Mouse (Mus musculus) Patski (cell line): ENCODE measurements around the gene Prpf4. TPM values are rescaled to one million over a fixed set of nuclear protein-coding genes. Genes with fewer than 3 reads are reported as not detected.

Experiments
- ATAC-seq: fragments of 100-300 bp; one replicate; pipeline ENCODE4 v1.8.0; 2021
- CTCF ChIA-PET: fragments of 350-600 bp; sonication (Branson Sonifier 250); formaldehyde crosslinking; loops from one replicate; lab custom pipeline; 2022; ENCODE audit warnings: inconsistent platforms; lab: Charles Lee
- POLR2A ChIA-PET: fragments of 350-600 bp; sonication (Branson Sonifier 250); formaldehyde crosslinking; loops from one replicate; lab custom pipeline; 2022; ENCODE audit warnings: antibody characterized with exemption, inconsistent platforms; lab: Charles Lee
- DNase-seq: peaks from one replicate; pipeline ENCODE4 v3.0.0-alpha.2; 2011; ENCODE audit warnings: low read depth, low spot score
- H3K27me3 ChIP-seq: fragments of 371-371 bp; one replicate; pipeline ENCODE4 v1.5.1; 2021
- CTCF ChIP-seq: fragments of 100-300 bp; IDR thresholded peaks from one replicate; pipeline ENCODE4 v1.5.1; 2021
- in situ Hi-C: fragments of 300-500 bp; cut with MboI; formaldehyde crosslinking; loops from 3 replicates; pipeline ENCODE4 v1.11.1; 2018; ENCODE audit warnings: low pct_unique_long_range_greater_than_20kb, mixed read lengths
- polyA plus RNA-seq: library from polyadenylated mRNA; unstranded; gene quantifications from one replicate; pipeline ENCODE4 v1.2.3, GENCODE M21; 2021

The Prpf4 gene
- polyA plus RNA-seq, 1 experiment from 2014 or later = 10.9 TPM

DNA sequence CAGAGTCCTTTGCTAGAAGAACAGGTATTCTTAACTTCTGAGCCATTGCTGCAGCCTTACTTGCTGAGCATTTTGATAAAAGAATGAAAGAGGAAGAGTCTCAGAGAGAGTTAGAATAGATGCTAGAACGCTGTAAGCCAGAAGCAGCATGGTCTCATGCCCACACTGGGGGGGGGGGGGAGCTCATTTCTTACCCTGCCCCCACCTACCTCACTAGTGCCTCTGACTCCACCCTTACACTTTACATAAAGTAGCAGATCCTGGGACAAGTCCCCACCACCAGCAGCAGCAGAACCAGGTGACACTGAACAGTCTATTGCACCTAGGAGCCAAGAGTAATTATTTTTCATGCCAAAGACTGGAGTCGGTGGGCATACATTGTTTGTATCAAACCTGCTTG lies 66.5 kb downstream of the Prpf4 start:
- H3K27me3 ChIP-seq = no peaks in the 10 kb centered on the region
- ATAC-seq (no peak), DNase-seq (no peak)
- POLR2A ChIA-PET = interaction anchor here (0.7 kb wide), 1 partner anchor 26 kb away, joined by 3 read pairs; no protein-coding TSS in a partner anchor
- no peak for TF ChIP-seq CTCF
- in situ Hi-C loops = no loop called here
- CTCF ChIA-PET = interaction anchor here (0.6 kb wide), 1 partner anchor 20 kb away, joined by 3 read pairs; no protein-coding TSS in a partner anchor

DNA sequence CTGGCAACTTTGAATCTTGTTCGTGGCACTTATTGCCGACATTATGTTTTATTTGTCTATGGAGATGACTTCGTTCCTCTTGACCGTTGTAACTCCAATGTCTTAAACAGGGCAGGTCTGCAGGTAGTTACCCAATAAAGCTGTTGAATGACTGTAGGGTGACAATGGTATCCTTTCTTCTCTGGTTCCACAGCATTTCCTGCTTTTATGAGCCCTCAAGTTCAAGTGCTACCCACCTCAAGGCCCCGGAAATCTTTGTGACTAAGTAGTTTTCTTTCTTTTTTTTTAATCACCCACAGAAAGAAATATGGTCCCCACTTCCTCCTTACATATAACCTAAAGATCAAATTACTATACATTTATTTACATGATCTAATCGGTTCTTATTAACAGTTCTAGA lies 67.2 kb downstream of the Prpf4 start:
- no peaks in the 10 kb centered on the region for H3K27me3 ChIP-seq
- POLR2A ChIA-PET = interaction anchor here (0.7 kb wide), 1 partner anchor 26 kb away, joined by 3 read pairs; no protein-coding TSS in a partner anchor
- ATAC-seq (no peak), DNase-seq (no peak)
- no peak for TF ChIP-seq CTCF
- CTCF ChIA-PET = interaction anchor here (0.6 to 1.1 kb wide), 2 partner anchors 8 to 19 kb away, joined by 3 to 4 read pairs; no protein-coding TSS in a partner anchor
- in situ Hi-C loops = no loop called here

Other genes with a start within 250 kb of the Prpf4 start
- gene Zfp37, start 177.8 kb upstream of the Prpf4 start, polyA plus RNA-seq = 8.0 TPM
- 18.8 TPM for gene Slc31a2, start 146.2 kb upstream of the Prpf4 start, polyA plus RNA-seq
- 22.5 TPM for gene Fkbp15, start 48.2 kb upstream of the Prpf4 start, polyA plus RNA-seq
- gene Slc31a1, start 48.1 kb upstream of the Prpf4 start, polyA plus RNA-seq = 36.8 TPM
- gene Cdc26, start 155 bp upstream of the Prpf4 start, polyA plus RNA-seq = 32.2 TPM
- gene Rnf183, start 26.5 kb downstream of the Prpf4 start, polyA plus RNA-seq = 0.96 TPM
- 8.5 TPM for gene Wdr31, start 62.1 kb downstream of the Prpf4 start, polyA plus RNA-seq
- gene Bspry, start 71.3 kb downstream of the Prpf4 start, polyA plus RNA-seq = 3.3 TPM
- gene Hdhd3, start 94.7 kb downstream of the Prpf4 start, polyA plus RNA-seq = 9.2 TPM
- gene Alad, start 111.1 kb downstream of the Prpf4 start, polyA plus RNA-seq = 40.5 TPM
- 36.4 TPM for gene Pole3, start 116.3 kb downstream of the Prpf4 start, polyA plus RNA-seq
- 0.17 TPM for gene 4933430I17Rik, start 116.6 kb downstream of the Prpf4 start, polyA plus RNA-seq
- gene Rgs3, start 151.1 kb downstream of the Prpf4 start, polyA plus RNA-seq = 8.2 TPM